Mouse (Mus musculus) layer of hippocampus, adult 8-10 months (tissue): ENCODE measurements around the gene Abcb8. TPM values are rescaled to one million over a fixed set of nuclear protein-coding genes. Genes with fewer than 3 reads are reported as not detected.

Experiments
- DNase-seq, 2 experiments: peaks; one replicate each; pipeline ENCODE4 v3.0.0; 2022; ENCODE audit warnings: low spot score in 2 of 2
- total RNA-seq, 4 experiments: library from RNA; stranded (reverse); gene quantifications; 2 replicates each; pipeline ENCODE4 v1.2.4; 2022

The Abcb8 gene
- total RNA-seq, 4 experiments from 2014 or later: 51.9 to 59.2 (median 56.8) TPM

DNA sequence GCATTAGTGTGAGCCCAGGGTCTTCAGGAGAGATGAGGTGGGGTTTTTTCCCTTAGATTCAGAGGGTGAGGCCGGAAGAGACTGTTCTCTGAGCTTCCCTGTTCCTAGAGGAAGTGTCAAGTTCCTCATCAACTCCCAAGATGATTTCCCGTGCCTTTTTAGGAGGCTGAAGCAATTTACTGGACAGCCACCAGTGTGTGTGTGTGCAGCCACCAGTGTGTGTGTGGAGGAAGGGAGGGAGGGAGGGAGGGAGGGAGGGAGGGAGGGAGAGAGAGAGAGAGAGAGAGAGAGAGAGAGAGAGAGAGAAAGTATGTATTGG, 60.5 kb downstream of the Abcb8 start:
- no peak for DNase-seq

DNA sequence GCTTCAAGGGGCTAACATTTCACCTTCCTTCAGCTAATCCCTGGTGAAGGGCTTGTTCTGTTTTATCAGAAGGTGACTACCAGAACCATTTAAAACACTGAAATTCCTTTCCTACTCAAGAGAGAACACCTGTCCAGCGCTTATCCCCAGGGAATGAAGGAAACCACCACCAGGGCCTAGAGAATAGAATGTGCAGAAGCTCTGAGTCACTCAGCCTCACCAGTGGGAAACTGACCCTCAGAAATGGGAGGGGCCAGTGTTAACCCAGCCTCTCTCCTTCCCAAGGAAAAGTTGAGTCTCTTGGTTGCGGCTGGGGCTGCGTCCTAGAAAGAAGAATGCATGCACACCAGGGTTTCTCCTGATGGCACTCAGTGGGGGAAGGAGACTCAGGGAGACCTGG, 61.6 kb downstream of the Abcb8 start:
- no peak for DNase-seq

DNA sequence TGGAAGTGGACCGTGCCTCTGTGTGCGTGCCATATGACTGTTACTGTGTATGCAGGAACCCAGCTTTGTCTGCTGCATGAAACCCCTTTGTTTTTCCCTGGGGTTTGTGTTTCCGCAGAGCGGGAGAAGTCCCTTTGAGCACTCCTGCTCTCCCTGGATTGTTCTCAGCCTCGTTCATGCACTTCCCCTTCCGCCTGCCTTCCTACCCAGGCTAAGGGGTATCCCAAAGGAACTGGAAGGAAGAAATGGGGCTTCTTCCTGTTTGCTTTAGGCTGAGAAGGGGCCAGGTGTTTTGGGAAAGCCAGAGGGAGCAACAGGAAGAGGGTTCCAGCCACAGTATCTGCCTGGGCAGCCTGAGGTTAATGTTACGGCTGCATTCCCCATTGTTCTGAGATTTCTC, 62.1 kb downstream of the Abcb8 start:
- no peak for DNase-seq

Other genes starting within 250 kb of the Abcb8 start
- 10 to 100 TPM in 3 of 4 experiments, 1 to 10 TPM in 1; 9.4 to 12.9 (median 11.8) TPM for gene Nupl2, start 228.7 kb upstream of the Abcb8 start, total RNA-seq
- gene Kcnh2, start 42.1 kb upstream of the Abcb8 start, total RNA-seq: 10 to 100 TPM; 20.4 to 26.8 (median 21.9) TPM
- 1 to 10 TPM; 6.6 to 9.0 (median 7.6) TPM for gene Nos3, start 28.9 kb upstream of the Abcb8 start, total RNA-seq
- gene Atg9b, start 1.5 kb upstream of the Abcb8 start, total RNA-seq: 1 to 10 TPM; 3.0 to 5.2 (median 4.0) TPM
- gene Asic3, start 19.7 kb downstream of the Abcb8 start, total RNA-seq: under 1 TPM in 3 of 4 experiments, not detected in 1; 0.43 to 0.48 (median 0.45) TPM
- gene Cdk5, start 29.9 kb downstream of the Abcb8 start, total RNA-seq: 100 to 1,000 TPM; 120 to 139 (median 128) TPM
- gene Slc4a2, start 30.2 kb downstream of the Abcb8 start, total RNA-seq: 10 to 100 TPM; 28.8 to 38.8 (median 33.5) TPM
- gene Fastk, start 51.6 kb downstream of the Abcb8 start, total RNA-seq: 100 to 1,000 TPM; 131 to 154 (median 134) TPM
- gene Tmub1, start 54.2 kb downstream of the Abcb8 start, total RNA-seq: 10 to 100 TPM; 19.0 to 23.5 (median 19.7) TPM
- gene Agap3, start 58.5 kb downstream of the Abcb8 start, total RNA-seq: 100 to 1,000 TPM; 563 to 611 (median 584) TPM
- gene Gbx1, start 133.5 kb downstream of the Abcb8 start, total RNA-seq: not detected
- 1 to 10 TPM in 2 of 4 experiments, under 1 TPM in 2; 0.19 to 5.8 (median 3.0) TPM for gene Asb10, start 147.3 kb downstream of the Abcb8 start, total RNA-seq
- gene 4931409K22Rik, start 163.1 kb downstream of the Abcb8 start, total RNA-seq: under 1 TPM in 1 of 4 experiments, not detected in 3; 0.36 TPM
- 10 to 100 TPM; 75.3 to 86.0 (median 78.3) TPM for gene Abcf2, start 183.8 kb downstream of the Abcb8 start, total RNA-seq
- 10 to 100 TPM; 68.4 to 78.7 (median 75.5) TPM for gene Chpf2, start 193.1 kb downstream of the Abcb8 start, total RNA-seq
- 10 to 100 TPM; 85.5 to 92.0 (median 89.1) TPM for gene Smarcd3, start 230.7 kb downstream of the Abcb8 start, total RNA-seq